Mouse (Mus musculus): ENCODE data around the gene Gorasp1.

GRCm38 (mm10) chr9:119887144-119887901 is 50.0 kb downstream of the Gorasp1 start:
- TF ChIP-seq POLR2A (IDR thresholded peaks at IDR 0.05; ENCODE audit: borderline replicate concordance, low read depth, low read length) (no peak), CTCF (IDR thresholded peaks at IDR 0.05; ENCODE audit: low read depth, low read length) (no peak)

All from bone marrow macrophage, adult 2 months (primary cell).